Mouse (Mus musculus) mouse trophoblast stem cell (cell line): ENCODE measurements around the gene Stk32c.

ENCODE experiments used
- in situ Hi-C, 2 experiments: fragments of 300-500 bp; cut with MseI, MboI; formaldehyde crosslinking; loops; 2 replicates in 1 of 2; 3 replicates in 1 of 2; pipeline ENCODE4 v1.15.1; 2025

Gene Stk32c

DNA sequence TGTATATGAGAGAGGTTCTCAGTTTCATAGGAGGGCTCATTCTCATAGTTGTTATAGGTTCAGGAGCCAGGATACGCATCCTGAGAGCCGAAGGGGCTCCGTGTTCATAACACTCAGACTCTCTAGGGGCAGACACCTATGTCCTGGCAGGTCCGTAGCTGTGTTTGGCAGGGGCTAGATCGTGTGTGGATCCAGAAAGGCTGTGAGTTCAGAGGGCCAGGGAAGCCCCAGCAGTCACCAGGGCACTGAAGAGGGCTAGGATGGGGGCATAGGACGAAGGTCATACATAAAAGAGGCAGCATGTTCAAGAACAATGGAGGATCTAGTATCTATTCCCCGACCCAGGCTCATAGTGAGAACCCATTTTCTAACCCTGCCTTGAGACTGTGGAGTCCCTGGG lies 117.8 kb downstream of the Stk32c start:
- in situ Hi-C loops = no loop called here

DNA sequence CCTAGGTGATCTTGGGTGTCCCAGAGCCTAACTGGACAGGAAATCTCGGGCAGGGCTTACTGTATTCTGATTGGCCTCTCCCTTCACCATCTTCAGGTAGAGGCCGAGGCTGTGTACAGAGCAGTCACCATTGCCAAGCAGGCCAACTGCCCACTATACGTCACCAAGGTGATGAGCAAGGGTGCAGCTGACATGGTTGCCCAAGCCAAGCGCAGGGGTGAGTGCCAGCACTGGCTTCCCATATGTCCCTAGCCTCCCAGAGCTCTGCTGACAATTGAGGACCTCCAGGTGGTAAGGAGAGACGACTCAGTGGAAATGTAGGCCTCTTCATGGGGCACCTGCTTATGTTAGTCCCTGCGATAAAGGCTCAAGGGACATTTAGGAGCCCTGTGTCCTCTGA lies 118.3 kb downstream of the Stk32c start:
- in situ Hi-C loops = no loop called here

- in situ Hi-C loops = no loop called here
Measured at GRCm38 (mm10) chr7:139093781-139094180, 119.3 kb downstream of the Stk32c start.

DNA sequence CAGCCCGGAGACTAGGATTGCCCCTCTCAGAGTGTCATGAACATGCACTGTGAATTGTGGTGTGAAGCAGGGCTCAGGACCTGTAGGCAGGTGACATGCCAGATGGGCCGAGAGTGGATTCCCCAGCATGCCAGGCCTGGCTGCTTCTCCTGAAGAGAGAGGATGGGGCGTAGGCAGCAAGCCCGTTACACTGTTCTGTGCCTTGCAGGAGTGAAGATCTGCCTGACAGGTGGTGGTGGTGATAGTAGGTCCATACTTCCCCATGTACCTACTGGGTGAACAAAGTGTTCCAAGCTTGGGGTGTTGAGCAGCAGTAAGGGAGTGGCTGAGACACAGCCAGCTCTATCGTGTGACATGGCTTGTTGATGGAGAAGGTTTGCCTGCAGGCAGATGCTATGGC lies 120.0 kb downstream of the Stk32c start:
- in situ Hi-C loops = no loop called here

- in situ Hi-C loops = no loop called here
Measured at GRCm38 (mm10) chr7:139092676-139093075, 120.4 kb downstream of the Stk32c start.

GRCm38 (mm10) chr7:139091681-139092080 lies 121.4 kb downstream of the Stk32c start:
- in situ Hi-C loops = no loop called here

DNA sequence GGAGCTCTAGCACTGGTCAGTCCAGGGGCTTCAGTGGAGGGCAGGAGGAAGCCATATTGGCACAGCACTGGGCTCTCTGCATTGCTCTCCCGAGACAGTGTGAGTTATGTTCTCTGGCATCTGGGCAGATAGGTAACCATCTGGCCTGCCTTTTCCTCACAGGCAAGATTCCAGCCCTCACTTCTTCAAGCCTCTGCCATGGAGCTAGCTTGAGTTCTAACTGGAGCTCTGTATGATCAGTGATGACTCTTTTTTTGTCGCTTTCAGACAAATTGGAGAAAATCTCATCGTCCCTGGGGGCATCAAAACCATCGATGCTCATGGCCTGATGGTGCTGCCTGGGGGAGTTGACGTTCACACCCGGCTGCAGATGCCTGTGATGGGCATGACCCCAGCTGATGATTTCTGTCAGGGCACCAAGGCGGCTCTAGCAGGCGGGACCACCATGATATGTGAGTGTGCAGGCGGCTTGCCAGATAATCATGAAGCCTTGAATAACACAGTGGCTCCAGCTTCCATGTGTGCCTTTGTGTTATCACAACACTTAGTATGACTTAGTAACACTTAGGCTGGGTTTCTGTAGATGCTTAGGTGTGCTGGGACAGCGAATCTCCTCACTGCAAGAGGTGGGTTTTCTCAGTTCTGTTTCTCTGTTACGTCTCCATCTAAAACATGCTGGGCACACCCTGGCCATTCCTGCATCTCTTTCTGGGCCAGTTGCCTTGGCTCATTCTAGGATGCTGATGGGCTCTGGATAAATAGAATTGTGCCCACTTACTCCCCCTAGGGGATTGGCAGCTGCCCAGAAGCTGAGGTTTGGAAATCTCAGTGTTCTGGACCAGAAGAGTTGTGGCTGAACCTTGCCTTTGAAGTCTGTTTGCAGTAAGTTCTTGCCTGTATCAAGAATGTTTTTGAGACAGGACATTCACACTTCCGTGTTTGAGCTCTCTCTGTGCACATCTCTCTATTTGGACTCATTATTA lies 122.9 kb downstream of the Stk32c start:
- in situ Hi-C loops = no loop called here

DNA sequence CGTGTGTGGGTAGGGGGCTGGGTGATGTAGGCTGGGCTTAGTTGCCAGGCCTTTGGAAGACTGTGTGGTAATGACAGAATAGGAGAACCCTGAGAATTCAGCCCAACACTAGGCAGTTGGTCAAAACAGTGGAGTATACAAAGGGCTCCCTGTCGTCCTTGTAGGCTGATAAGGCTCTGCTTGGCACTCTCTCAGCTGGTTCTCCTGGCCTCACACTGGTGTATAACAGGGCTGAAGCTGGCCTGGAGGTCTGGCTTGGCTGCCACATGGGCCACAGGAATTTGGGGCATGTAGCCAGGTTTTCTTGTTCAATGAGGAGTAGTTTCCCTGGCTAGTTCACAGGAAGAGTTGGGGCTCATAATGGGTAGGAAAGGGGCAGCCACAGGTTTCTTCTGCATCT lies 125.3 kb downstream of the Stk32c start:
- in situ Hi-C loops = no loop called here

GRCm38 (mm10) chr7:139086195-139087158 lies 126.6 kb downstream of the Stk32c start:
- in situ Hi-C loops = no loop called here

DNA sequence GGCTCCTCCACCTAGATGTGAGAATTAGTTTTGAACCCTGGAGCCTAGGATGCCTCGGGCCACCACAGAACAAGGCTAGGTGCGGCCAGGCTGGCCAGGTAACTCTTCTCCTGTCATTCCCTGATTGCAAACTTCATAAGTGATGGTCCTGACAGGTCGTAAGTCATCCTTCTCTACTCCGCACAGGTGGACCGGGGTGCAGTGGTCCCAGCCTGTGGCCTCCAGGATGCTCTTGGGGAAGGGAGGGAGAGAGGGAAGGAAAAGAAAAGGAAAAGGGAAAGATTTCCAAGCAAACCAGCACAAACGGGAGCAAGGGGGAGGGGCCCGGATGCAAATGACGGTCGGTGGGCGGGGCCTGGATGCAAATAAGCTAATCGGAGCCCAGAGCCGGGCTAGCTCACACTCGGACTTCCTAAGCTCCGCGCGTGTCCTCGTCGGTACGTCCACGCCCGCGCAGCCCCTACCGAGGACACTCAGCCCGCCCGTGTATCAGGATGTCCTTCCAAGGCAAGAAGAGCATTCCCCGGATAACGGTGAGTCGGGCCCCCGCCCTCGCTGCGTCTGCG lies 127.4 kb downstream of the Stk32c start, which contains the start of gene Dpysl4:
Gene Dpysl4, plus strand, starts transcription at position 373 of the 566 bp plus-strand sequence.
- in situ Hi-C loops = no loop called here

GRCm38 (mm10) chr7:139084316-139084715 lies 128.8 kb downstream of the Stk32c start:
- in situ Hi-C loops = no loop called here

GRCm38 (mm10) chr7:139082281-139082680 lies 130.8 kb downstream of the Stk32c start:
- in situ Hi-C loops = no loop called here

- in situ Hi-C loops = no loop called here
Measured at GRCm38 (mm10) chr7:139081158-139081557, 131.9 kb downstream of the Stk32c start.

DNA sequence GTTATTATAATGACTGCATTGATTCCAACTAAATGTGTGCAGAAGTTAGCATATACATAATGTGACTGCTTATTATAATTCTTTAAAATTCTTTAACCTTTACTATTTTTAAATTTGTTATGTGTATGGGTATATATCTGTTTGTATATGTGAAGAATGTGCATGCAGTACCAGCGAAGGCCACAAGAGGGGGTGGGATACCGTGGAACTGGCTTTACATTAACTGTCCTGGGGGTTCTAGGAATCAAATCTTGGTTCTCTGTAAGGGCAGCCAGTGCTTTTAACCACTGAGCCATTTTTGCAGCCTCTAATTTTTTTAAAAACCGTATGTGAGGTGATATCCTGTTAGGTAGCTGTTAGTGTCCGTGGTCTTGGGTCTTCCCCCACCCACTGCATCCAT lies 132.4 kb downstream of the Stk32c start:
- in situ Hi-C loops = no loop called here

- in situ Hi-C loops = no loop called here
Measured at GRCm38 (mm10) chr7:139079141-139079540, 134.0 kb downstream of the Stk32c start.

- in situ Hi-C loops = no loop called here
Measured at GRCm38 (mm10) chr7:139078181-139078580, 134.9 kb downstream of the Stk32c start.

GRCm38 (mm10) chr7:139077283-139077682 lies 135.8 kb downstream of the Stk32c start:
- in situ Hi-C loops = no loop called here

GRCm38 (mm10) chr7:139075054-139075794 lies 137.9 kb downstream of the Stk32c start:
- in situ Hi-C loops = no loop called here

DNA sequence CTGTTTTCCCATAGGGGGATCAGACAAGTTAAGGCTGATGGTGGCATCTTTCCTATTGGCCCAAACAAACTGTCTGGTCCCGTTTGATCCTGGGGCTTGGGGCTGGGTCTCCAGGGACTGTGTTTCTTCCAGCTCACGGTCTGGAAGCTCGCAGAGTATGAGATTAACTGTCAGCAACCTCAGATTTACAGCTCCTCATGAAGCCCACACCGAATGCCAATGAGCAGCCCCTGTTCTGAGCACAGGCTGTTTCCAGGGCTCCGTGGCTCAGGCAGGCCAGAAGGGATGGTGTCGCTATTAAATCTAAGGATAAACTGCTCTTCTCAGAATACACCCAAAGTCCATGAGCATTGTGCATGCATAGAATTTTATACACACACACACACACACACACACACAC lies 138.9 kb downstream of the Stk32c start:
- in situ Hi-C loops = no loop called here

DNA sequence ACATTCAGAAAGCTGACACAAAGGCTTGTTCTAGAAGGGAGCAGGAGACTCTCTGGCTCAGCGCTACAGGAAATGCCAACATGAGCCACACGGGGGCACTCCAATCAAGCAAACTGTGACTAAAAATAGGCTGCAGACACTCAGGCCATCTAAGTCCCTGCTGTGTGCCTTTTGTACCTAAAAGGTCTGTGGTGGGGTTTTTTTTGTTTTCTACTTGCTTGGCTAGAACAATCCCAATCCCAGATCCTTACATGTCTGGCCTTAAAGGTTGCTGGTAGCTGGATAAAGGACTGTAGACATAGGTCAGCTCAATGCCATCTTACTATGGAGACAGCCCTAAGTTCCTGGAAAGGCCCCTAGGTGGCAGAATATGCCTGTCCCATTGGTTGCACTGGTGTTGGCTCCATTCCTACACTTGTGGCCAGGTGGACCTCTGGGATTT lies 144.9 kb downstream of the Stk32c start:
- in situ Hi-C loops = no loop called here

GRCm38 (mm10) chr7:139063406-139063805 lies 149.7 kb downstream of the Stk32c start:
- in situ Hi-C loops = no loop called here
